Mouse (Mus musculus): ENCODE measurements around the gene 2210407C18Rik.

2210407C18Rik gene

DNA sequence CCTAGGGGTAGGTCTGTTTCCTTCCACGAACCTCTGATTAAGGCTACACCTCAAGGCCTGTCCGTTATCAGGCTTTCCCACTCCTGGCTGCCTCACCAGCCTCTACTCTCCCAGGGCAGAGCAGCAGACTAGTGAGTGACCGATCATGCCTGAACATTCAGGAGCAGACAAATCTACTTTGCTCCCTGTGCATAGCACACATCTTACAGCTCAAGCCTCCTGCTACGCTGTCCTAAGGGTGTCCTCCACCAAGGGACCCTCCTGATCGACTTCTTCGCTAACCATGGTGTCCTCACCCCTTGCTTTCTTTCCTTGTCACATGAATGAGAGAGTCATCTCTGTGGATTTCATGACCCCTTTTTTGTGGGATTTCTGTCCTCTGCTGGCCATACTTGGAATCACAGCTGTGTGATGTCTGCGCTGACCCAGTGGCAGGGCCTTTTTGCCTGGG is 28.0 kb downstream of the 2210407C18Rik start:
- Histone ChIP-seq H3K9me3 (ENCODE audit: low read length) (peaks cover 9% of the 10 kb centered on the region; the same call in 1 of the 2 replicates), H3K4me1 (replicated peaks; ENCODE audit: low read depth, low read length) (no peaks in the 10 kb centered on the region)

GRCm38 (mm10) chr11:58578636-58579035 is 37.2 kb downstream of the 2210407C18Rik start:
- no peak for TF ChIP-seq POU5F1 (IDR thresholded peaks at IDR 0.05; ENCODE audit: borderline replicate concordance, low read length)
- TF ChIP-seq NANOG (IDR thresholded peaks at IDR 0.05; ENCODE audit: borderline replicate concordance, low read length) = no peak
- TF ChIP-seq CTCF (conservative IDR thresholded peaks at IDR 0.05; ENCODE audit: low read length) = no peak
- Histone ChIP-seq H3K36me3 (ENCODE audit: insufficient read depth, low read length) (no peaks in the 10 kb centered on the region), H3K27me3 (ENCODE audit: insufficient read depth, low read length) (no peaks in the 10 kb centered on the region), H3K4me1 (replicated peaks; ENCODE audit: low read depth, low read length) (no peaks in the 10 kb centered on the region), H3K9me3 (ENCODE audit: low read length) (no peaks in the 10 kb centered on the region), H3K4me3 (replicated peaks; ENCODE audit: low read length) (no peak overlapping the region)

More for the DNA sequence above, 28.0 kb downstream of the 2210407C18Rik start:
- H3K36me3 ChIP-seq (ENCODE audit: insufficient read depth, low read length) = no peaks in the 10 kb centered on the region
- H3K27me3 ChIP-seq (ENCODE audit: insufficient read depth, low read length) = no peaks in the 10 kb centered on the region
- no peak overlapping the region for H3K4me3 ChIP-seq (replicated peaks; ENCODE audit: low read length)
- TF ChIP-seq POU5F1 (IDR thresholded peaks at IDR 0.05; ENCODE audit: borderline replicate concordance, low read length) (no peak), CTCF (conservative IDR thresholded peaks at IDR 0.05; ENCODE audit: low read length) (peak; percentile 83)

GRCm38 (mm10) chr11:58577430-58577829 is 38.4 kb downstream of the 2210407C18Rik start, which contains the start of gene Olfr325:
Olfr325 (plus strand) TSS chr11:58577730.
- TF ChIP-seq NANOG (IDR thresholded peaks at IDR 0.05; ENCODE audit: borderline replicate concordance, low read length) (no peak), CTCF (conservative IDR thresholded peaks at IDR 0.05; ENCODE audit: low read length) (no peak), POU5F1 (IDR thresholded peaks at IDR 0.05; ENCODE audit: borderline replicate concordance, low read length) (no peak)
- H3K4me1 ChIP-seq (replicated peaks; ENCODE audit: low read depth, low read length) = no peaks in the 10 kb centered on the region
- no peak within 1 kb of the TSS for H3K4me3 ChIP-seq (replicated peaks; ENCODE audit: low read length)
- no peaks in the 10 kb centered on the region for H3K27me3 ChIP-seq (ENCODE audit: insufficient read depth, low read length)
- no peaks in the 10 kb centered on the region for H3K9me3 ChIP-seq (ENCODE audit: low read length)
- no peaks in the 10 kb centered on the region for H3K36me3 ChIP-seq (ENCODE audit: insufficient read depth, low read length)

DNA sequence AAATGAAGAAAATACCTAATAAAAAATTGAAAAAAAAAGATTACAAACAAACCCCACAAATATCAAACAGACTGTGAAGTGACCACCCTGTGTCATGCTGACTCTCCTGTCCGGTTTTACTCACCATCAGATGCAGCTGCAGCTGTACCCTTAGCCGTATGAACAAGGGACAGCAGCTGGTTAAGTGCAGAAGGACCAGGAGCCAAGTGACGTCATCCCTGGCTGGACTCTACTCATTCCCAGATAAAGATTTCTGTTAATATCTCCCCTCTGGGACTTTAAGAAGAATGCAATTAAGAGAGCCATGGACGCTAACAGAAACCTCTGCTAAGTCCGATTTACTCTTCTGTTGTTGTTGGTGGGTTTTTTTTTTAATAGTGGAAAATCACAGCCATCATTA is 45.5 kb downstream of the 2210407C18Rik start, which contains the start of gene Olfr224:
Gene Olfr224, minus strand, starts transcription at position 149 of the 400 bp plus-strand sequence.
- Histone ChIP-seq H3K36me3 (ENCODE audit: insufficient read depth, low read length) (no peaks in the 10 kb centered on the region), H3K4me3 (replicated peaks; ENCODE audit: low read length) (no peak within 1 kb of the TSS), H3K4me1 (replicated peaks; ENCODE audit: low read depth, low read length) (no peaks in the 10 kb centered on the region), H3K9me3 (ENCODE audit: low read length) (no peaks in the 10 kb centered on the region), H3K27me3 (ENCODE audit: insufficient read depth, low read length) (no peaks in the 10 kb centered on the region)
- no peak for TF ChIP-seq POU5F1 (IDR thresholded peaks at IDR 0.05; ENCODE audit: borderline replicate concordance, low read length)
- no peak for TF ChIP-seq NANOG (IDR thresholded peaks at IDR 0.05; ENCODE audit: borderline replicate concordance, low read length)
- no peak for TF ChIP-seq CTCF (conservative IDR thresholded peaks at IDR 0.05; ENCODE audit: low read length)
